Mouse (Mus musculus) spleen, adult 2 months (tissue): ENCODE measurements around the gene Sbk1.

Experiments used
- CTCF ChIP-seq: fragments of 200-500 bp; IDR thresholded peaks from 2 replicates; pipeline ENCODE4 v1.5.1; 2011; ENCODE audit warnings: mild to moderate bottlenecking, inconsistent platforms; ENCODE audit not compliant: insufficient read depth, insufficient read length, insufficient replicate concordance; ENCODE audit errors: extremely low read depth
- POLR2A ChIP-seq: fragments of 200-500 bp; IDR thresholded peaks from 2 replicates; pipeline ENCODE4 v1.6.1; 2011; ENCODE audit warnings: low read depth, low read length, inconsistent platforms

DNA sequence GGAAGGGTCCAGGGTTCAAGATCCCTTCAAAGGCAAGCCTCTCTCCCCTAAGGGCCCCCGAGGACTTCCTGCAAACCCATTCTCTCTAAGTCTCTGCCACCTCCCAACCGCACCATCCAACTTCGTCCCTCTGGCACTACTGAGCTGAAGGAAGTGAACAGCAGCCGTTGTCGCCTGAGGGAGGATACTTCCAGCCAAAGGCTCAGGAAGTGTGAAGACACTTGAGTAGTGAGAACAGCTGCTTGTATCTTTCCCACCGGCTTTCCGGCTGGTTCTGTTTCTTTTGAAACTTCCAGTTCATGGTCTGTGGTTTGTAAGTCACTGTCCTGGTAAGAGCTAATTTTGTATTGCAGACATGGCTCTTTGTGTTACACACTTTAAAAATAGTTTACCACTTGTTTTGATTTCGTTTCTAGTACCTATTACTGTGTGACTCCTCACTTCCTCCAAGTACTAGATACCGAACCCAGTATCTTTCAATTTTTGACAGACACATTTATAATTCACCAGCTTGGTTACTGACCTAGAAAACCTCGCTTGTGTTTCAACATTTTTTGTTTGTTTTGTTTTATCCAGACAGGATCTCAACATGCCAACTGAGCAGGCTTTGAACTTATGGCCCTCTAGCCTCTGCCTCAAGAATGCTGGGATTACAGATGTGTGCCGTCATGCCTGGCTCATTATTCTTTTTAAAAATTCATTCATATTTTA is 36.2 kb upstream of the Sbk1 start:
- TF ChIP-seq CTCF (no peak), POLR2A (no peak)
